Mouse (Mus musculus): ENCODE data around the gene Gm21541. TPM values are rescaled to one million over a fixed set of nuclear protein-coding genes. Genes with fewer than 3 reads are reported as not detected.
"Not testable (repeated sequence)": the region's sequence is repeated elsewhere in the genome, so short reads cannot be mapped to it uniquely, and the experiment has no call there.

Gene Gm21541
- not detected for polyA plus RNA-seq (2012; fragmentation: generic; extraction: Trizol)
- long read RNA-seq, experiment 1 = 0 reads
- long read RNA-seq, experiment 2 = 0 reads

DNA sequence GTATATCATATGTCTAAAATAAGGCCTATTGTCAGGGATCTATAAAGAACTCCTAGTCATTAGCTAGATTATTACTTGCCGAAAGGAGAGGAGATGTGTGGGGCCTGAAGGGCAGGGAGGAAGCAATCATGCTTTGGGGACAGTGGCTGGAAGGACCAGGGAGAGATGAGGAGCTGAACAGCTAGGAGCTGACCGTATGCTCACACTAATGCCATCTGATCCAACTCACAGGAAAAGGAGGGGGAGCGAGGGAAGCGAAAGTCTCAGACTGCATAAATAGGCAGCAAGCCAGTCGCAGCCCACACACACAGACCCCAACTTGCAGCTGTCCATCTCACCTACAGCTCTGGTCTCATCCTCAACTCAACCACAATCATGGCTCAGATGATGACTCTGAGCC lies at the start of gene Gm21541:
Gene Gm21541 (plus strand): TSS at position 301 of the 400 bp plus-strand sequence.
- not testable (repeated sequence) for H3K36me3 ChIP-seq (ENCODE audit: control insufficient read depth, insufficient read depth); H3K79me3 ChIP-seq (ENCODE audit: low read depth); H3K27me3 ChIP-seq (ENCODE audit: control insufficient read depth, insufficient read depth, insufficient read length); H3ac ChIP-seq (ENCODE audit: control insufficient read depth, insufficient read length, low read depth); H3K79me2 ChIP-seq (ENCODE audit: control insufficient read depth, insufficient read depth); H3K4me3 ChIP-seq (ENCODE audit: insufficient read depth, poor library complexity, severe bottlenecking)

DNA sequence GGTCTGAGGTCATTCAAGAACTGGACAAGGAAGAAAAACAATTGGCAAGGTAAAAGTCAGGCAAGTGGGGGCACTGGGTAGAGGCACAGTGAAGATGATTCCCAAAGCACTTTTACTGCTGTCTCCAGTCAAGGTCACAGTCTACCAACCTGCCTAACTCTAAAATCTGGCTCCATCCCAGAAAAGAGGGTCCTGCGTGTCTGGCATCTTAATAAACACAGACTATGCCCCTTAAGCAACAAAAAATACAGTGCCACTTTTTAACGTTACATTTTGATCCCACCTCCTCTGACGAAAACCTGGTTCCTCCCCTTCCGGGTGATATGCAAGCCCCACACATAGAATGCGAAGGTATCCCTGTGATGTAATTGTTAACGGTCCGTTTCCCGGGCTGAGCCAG lies 37.9 kb downstream of the Gm21541 start, which contains the start of gene Gm20878:
Gene Gm20878 (plus strand): TSS at position 301 of the 400 bp plus-strand sequence.
- not testable (repeated sequence) for H3K27me3 ChIP-seq (ENCODE audit: control insufficient read depth, insufficient read depth, insufficient read length); H3ac ChIP-seq (ENCODE audit: control insufficient read depth, insufficient read length, low read depth); H3K4me3 ChIP-seq (ENCODE audit: insufficient read depth, poor library complexity, severe bottlenecking); H3K36me3 ChIP-seq (ENCODE audit: control insufficient read depth, insufficient read depth); H3K79me3 ChIP-seq (ENCODE audit: low read depth); H3K79me2 ChIP-seq (ENCODE audit: control insufficient read depth, insufficient read depth)

Other genes with a start within 250 kb of the Gm21541 start
- gene Cntfr, start 206.5 kb upstream of the Gm21541 start, polyA plus RNA-seq (2012; fragmentation: generic; extraction: Trizol) = 0.05 TPM
- 2.4 TPM for gene Il11ra1, start 203.6 kb upstream of the Gm21541 start, polyA plus RNA-seq (2012; fragmentation: generic; extraction: Trizol)
- gene Rpp25l, start 190.1 kb upstream of the Gm21541 start, polyA plus RNA-seq (2012; fragmentation: generic; extraction: Trizol) = 60.3 TPM
- gene Dctn3, start 180.4 kb upstream of the Gm21541 start, polyA plus RNA-seq (2012; fragmentation: generic; extraction: Trizol) = 106 TPM
- gene Arid3c, start 172.5 kb upstream of the Gm21541 start, polyA plus RNA-seq (2012; fragmentation: generic; extraction: Trizol) = not detected
- gene Galt, start 148.4 kb upstream of the Gm21541 start, polyA plus RNA-seq (2012; fragmentation: generic; extraction: Trizol) = 3.1 TPM
- 113 TPM for gene Sigmar1, start 147.5 kb upstream of the Gm21541 start, polyA plus RNA-seq (2012; fragmentation: generic; extraction: Trizol)
- not detected for gene Ccl27a, start 129.4 kb upstream of the Gm21541 start, polyA plus RNA-seq (2012; fragmentation: generic; extraction: Trizol)
- not detected for gene Gm20878, start 38.0 kb downstream of the Gm21541 start, polyA plus RNA-seq (2012; fragmentation: generic; extraction: Trizol)
- gene Fam205a4, start 62.4 kb downstream of the Gm21541 start, polyA plus RNA-seq (2012; fragmentation: generic; extraction: Trizol) = not detected
- gene Gm21093, start 131.1 kb downstream of the Gm21541 start, polyA plus RNA-seq (2012; fragmentation: generic; extraction: Trizol) = not detected
- not detected for gene Gm3893, start 187.6 kb downstream of the Gm21541 start, polyA plus RNA-seq (2012; fragmentation: generic; extraction: Trizol)
- not detected for gene Gm13304, start 211.2 kb downstream of the Gm21541 start, polyA plus RNA-seq (2012; fragmentation: generic; extraction: Trizol)
- not detected for gene Gm13306, start 249.8 kb downstream of the Gm21541 start, polyA plus RNA-seq (2012; fragmentation: generic; extraction: Trizol)